In the genomic region with DNA sequence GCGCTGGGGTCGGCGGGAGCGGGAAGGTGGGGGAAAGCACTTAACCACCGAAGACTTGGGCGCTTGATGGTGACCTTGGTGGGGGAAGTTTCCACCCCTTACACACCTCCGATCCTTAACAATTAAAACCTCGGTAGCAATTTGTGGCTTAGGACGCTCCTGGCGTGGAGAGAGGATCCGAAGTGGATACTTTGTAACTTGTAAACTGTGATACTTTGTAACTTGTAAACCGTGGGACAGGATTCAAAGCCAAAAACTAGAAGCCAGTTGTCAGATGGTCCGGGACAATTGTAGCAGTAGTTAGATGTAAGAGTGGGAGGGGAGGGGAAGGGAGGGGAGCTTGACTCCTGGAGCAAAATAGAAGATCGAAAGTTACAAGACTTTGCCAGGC, we compare ENCODE assay signal across 8 mouse cellular contexts. TPM values are rescaled to one million over a fixed set of nuclear protein-coding genes. Genes with fewer than 3 reads are reported as not detected.
DNase-seq lines count a peak whose midpoint lies in the region; ATAC-seq and TF ChIP-seq lines count a peak whose summit lies in the region.

No protein-coding gene starts in this region.

- intact Hi-C loops in left cerebral cortex, postnatal 36 days (cut with DNase I), result loop anchor here (5.0 kb wide), 1 partner anchor 104 kb away; no protein-coding TSS in a partner anchor

- peak overlapping the region; percentile 89 for H3K9ac ChIP-seq in hindbrain, embryonic 14.5 days
- H3K9ac ChIP-seq in midbrain, embryonic 16.5 days (ENCODE audit: low read depth, low read length), result peak overlapping the region; percentile 92

- peak overlapping the region; percentile 99 for H3K4me3 ChIP-seq in layer of hippocampus, adult 2 months
- H3K4me3 ChIP-seq in bone marrow macrophage, adult 2 months (ENCODE audit: insufficient read depth, low read length), result peak overlapping the region; percentile 93
- peak overlapping the region; percentile 90 for H3K4me3 ChIP-seq in hindbrain, embryonic 14.5 days (replicated peaks; ENCODE audit: low read length)
- peak overlapping the region; percentile 81 for H3K4me3 ChIP-seq in midbrain, embryonic 16.5 days (ENCODE audit: low read depth, low read length)

- H3K4me1 ChIP-seq in bone marrow macrophage, adult 2 months (ENCODE audit: control insufficient read depth, insufficient read depth, low read length), result peaks cover 34% of the 10 kb centered on the region
- H3K4me1 ChIP-seq in hindbrain, embryonic 14.5 days (replicated peaks; ENCODE audit: control insufficient read depth, insufficient read depth, low read length), result peaks cover 12% of the 10 kb centered on the region
- H3K4me1 ChIP-seq in midbrain, embryonic 16.5 days (ENCODE audit: control insufficient read depth, insufficient read depth, low read length), result peaks cover 13% of the 10 kb centered on the region

- no peak for ATAC-seq in hindbrain, embryonic 14.5 days (ENCODE audit: low FRiP score)
- no peak for ATAC-seq in midbrain, embryonic 16.5 days

- no peak for TF ChIP-seq CTCF in layer of hippocampus, adult 2 months (conservative IDR thresholded peaks at IDR 0.05)
- no peak for TF ChIP-seq CTCF in bone marrow macrophage, adult 2 months (IDR thresholded peaks at IDR 0.05; ENCODE audit: low read depth, low read length)

- no peaks in the 10 kb centered on the region for H3K27me3 ChIP-seq in hindbrain, embryonic 14.5 days (ENCODE audit: control insufficient read depth, insufficient read depth, low read length)
- H3K27me3 ChIP-seq in midbrain, embryonic 16.5 days (ENCODE audit: control insufficient read depth, insufficient read depth, low read depth, low read length), result no peaks in the 10 kb centered on the region

- H3K27ac ChIP-seq in layer of hippocampus, adult 2 months, result peak overlapping the region; percentile 98
- peak overlapping the region; percentile 94 for H3K27ac ChIP-seq in bone marrow macrophage, adult 2 months (ENCODE audit: insufficient read depth, low read depth, low read length)
- peak overlapping the region; percentile 99; the same call in 1 of the 2 replicates for H3K27ac ChIP-seq in hindbrain, embryonic 14.5 days
- peak overlapping the region; percentile 88 for H3K27ac ChIP-seq in midbrain, embryonic 16.5 days (ENCODE audit: low read length)

- H3K9me3 ChIP-seq in hindbrain, embryonic 14.5 days (ENCODE audit: control insufficient read depth, low read length), result no peaks in the 10 kb centered on the region
- no peaks in the 10 kb centered on the region for H3K9me3 ChIP-seq in midbrain, embryonic 16.5 days (replicated peaks; ENCODE audit: control insufficient read depth, low read length, poor library complexity, severe bottlenecking)

- no peak for DNase-seq in layer of hippocampus, adult 2 months (ENCODE audit: low spot score in 2 of 2)
- DNase-seq in layer of hippocampus, postnatal 25 days (ENCODE audit: extremely low spot score in 1 of 2, low spot score in 1 of 2), result no peak
- DNase-seq in hindbrain, embryonic 14.5 days (ENCODE audit: low spot score), result no peak
- DNase-seq in layer of hippocampus, postnatal 14 days (ENCODE audit: low spot score in 2 of 2), result no peak
- no peak for DNase-seq in left cerebral cortex, postnatal 36 days (ENCODE audit: low spot score in 2 of 2)
- DNase-seq in left cerebral cortex, adult 18-20 months (ENCODE audit: low spot score in 2 of 2), result no peak

- WGBS in hindbrain, embryonic 14.5 days, result 9% methylated on average over 14 of the region's 14 CpGs
- WGBS in midbrain, embryonic 16.5 days, result 11% methylated on average over 14 of the region's 14 CpGs

- peak overlapping the region; percentile 91 for H3K4me2 ChIP-seq in hindbrain, embryonic 14.5 days (replicated peaks)
- H3K4me2 ChIP-seq in midbrain, embryonic 16.5 days (ENCODE audit: low read length), result peak overlapping the region; percentile 87

- peaks cover 36% of the 10 kb centered on the region for H3K36me3 ChIP-seq in hindbrain, embryonic 14.5 days (replicated peaks; ENCODE audit: control insufficient read depth, insufficient read depth)
- peaks cover 20% of the 10 kb centered on the region for H3K36me3 ChIP-seq in midbrain, embryonic 16.5 days (ENCODE audit: control insufficient read depth, insufficient read depth, low read length)

- TF ChIP-seq POLR2A in bone marrow macrophage, adult 2 months (IDR thresholded peaks at IDR 0.05; ENCODE audit: borderline replicate concordance, low read depth, low read length), result no peak

RNA-seq across cellular contexts. Expression of a gene that starts 0.6 kb away (rescaled TPM):
- total RNA-seq in layer of hippocampus, adult 2 months (2021), result 100 to 1,000 TPM; 106 to 112 TPM
- total RNA-seq in layer of hippocampus, postnatal 25 days (2021), result 100 to 1,000 TPM; 102 to 108 TPM
- polyA plus RNA-seq in bone marrow macrophage, adult 2 months (2012; ENCODE audit: insufficient read depth, insufficient read length, missing spikeins), result 70.1 and 70.9 TPM in 2 replicates
- 127 TPM in 2 replicates for polyA plus RNA-seq in hindbrain, embryonic 14.5 days (2014; fragmentation: Nextera tagmentation; extraction: Ambion mirVana)
- 126 and 142 TPM in 2 replicates for polyA plus RNA-seq in midbrain, embryonic 16.5 days (2015; fragmentation: Nextera tagmentation; extraction: Ambion mirVana)
- total RNA-seq in layer of hippocampus, postnatal 14 days (2021), result 100 to 1,000 TPM; 111 to 121 TPM
- 100 to 1,000 TPM in 1 of 2 experiments, 10 to 100 TPM in 1; 99.3 to 122 TPM for total RNA-seq in left cerebral cortex, postnatal 36 days (2021)
- 100 to 1,000 TPM; 123 to 125 TPM for total RNA-seq in left cerebral cortex, adult 18-20 months (2021)

RNA-seq across cellular contexts. Expression of a gene that starts 9.6 kb away (rescaled TPM):
- total RNA-seq in layer of hippocampus, adult 2 months (2021), result 10 to 100 TPM; 62.2 to 64.1 TPM
- 10 to 100 TPM; 64.8 to 76.7 TPM for total RNA-seq in layer of hippocampus, postnatal 25 days (2021)
- polyA plus RNA-seq in bone marrow macrophage, adult 2 months (2012; ENCODE audit: insufficient read depth, insufficient read length, missing spikeins), result 531 and 533 TPM in 2 replicates
- 462 and 488 TPM in 2 replicates for polyA plus RNA-seq in hindbrain, embryonic 14.5 days (2014; fragmentation: Nextera tagmentation; extraction: Ambion mirVana)
- 434 and 456 TPM in 2 replicates for polyA plus RNA-seq in midbrain, embryonic 16.5 days (2015; fragmentation: Nextera tagmentation; extraction: Ambion mirVana)
- 10 to 100 TPM; 67.3 to 68.7 TPM for total RNA-seq in layer of hippocampus, postnatal 14 days (2021)
- 100 to 1,000 TPM; 105 to 110 TPM for total RNA-seq in left cerebral cortex, postnatal 36 days (2021)
- total RNA-seq in left cerebral cortex, adult 18-20 months (2021), result 100 to 1,000 TPM in 1 of 2 experiments, 10 to 100 TPM in 1; 99.8 to 110 TPM

RNA-seq across cellular contexts. Expression of a gene that starts 42.3 kb away (rescaled TPM):
- 10 to 100 TPM; 35.4 to 36.0 TPM for total RNA-seq in layer of hippocampus, adult 2 months (2021)
- 10 to 100 TPM; 36.0 to 37.9 TPM for total RNA-seq in layer of hippocampus, postnatal 25 days (2021)
- 10.5 and 11.2 TPM in 2 replicates for polyA plus RNA-seq in bone marrow macrophage, adult 2 months (2012; ENCODE audit: insufficient read depth, insufficient read length, missing spikeins)
- 49.5 and 59.9 TPM in 2 replicates for polyA plus RNA-seq in hindbrain, embryonic 14.5 days (2014; fragmentation: Nextera tagmentation; extraction: Ambion mirVana)
- polyA plus RNA-seq in midbrain, embryonic 16.5 days (2015; fragmentation: Nextera tagmentation; extraction: Ambion mirVana), result 47.9 and 49.2 TPM in 2 replicates
- total RNA-seq in layer of hippocampus, postnatal 14 days (2021), result 10 to 100 TPM; 45.3 to 46.8 TPM
- 10 to 100 TPM; 29.2 to 41.4 TPM for total RNA-seq in left cerebral cortex, postnatal 36 days (2021)
- 10 to 100 TPM; 30.3 to 32.0 TPM for total RNA-seq in left cerebral cortex, adult 18-20 months (2021)

RNA-seq across cellular contexts. Expression of a gene that starts 42.4 kb away (rescaled TPM):
- total RNA-seq in layer of hippocampus, adult 2 months (2021), result 100 to 1,000 TPM; 155 to 163 TPM
- 100 to 1,000 TPM; 167 to 187 TPM for total RNA-seq in layer of hippocampus, postnatal 25 days (2021)
- polyA plus RNA-seq in bone marrow macrophage, adult 2 months (2012; ENCODE audit: insufficient read depth, insufficient read length, missing spikeins), result 499 and 511 TPM in 2 replicates
- 206 and 214 TPM in 2 replicates for polyA plus RNA-seq in hindbrain, embryonic 14.5 days (2014; fragmentation: Nextera tagmentation; extraction: Ambion mirVana)
- polyA plus RNA-seq in midbrain, embryonic 16.5 days (2015; fragmentation: Nextera tagmentation; extraction: Ambion mirVana), result 273 and 286 TPM in 2 replicates
- total RNA-seq in layer of hippocampus, postnatal 14 days (2021), result 100 to 1,000 TPM; 189 to 198 TPM
- total RNA-seq in left cerebral cortex, postnatal 36 days (2021), result 100 to 1,000 TPM; 160 to 176 TPM
- total RNA-seq in left cerebral cortex, adult 18-20 months (2021), result 100 to 1,000 TPM; 159 to 170 TPM

RNA-seq across cellular contexts. Expression of a gene that starts 44.3 kb away (rescaled TPM):
- total RNA-seq in layer of hippocampus, adult 2 months (2021), result 1 to 10 TPM; 2.3 to 3.3 TPM
- 1 to 10 TPM; 1.4 to 2.4 TPM for total RNA-seq in layer of hippocampus, postnatal 25 days (2021)
- not detected in 2 replicates for polyA plus RNA-seq in bone marrow macrophage, adult 2 months (2012; ENCODE audit: insufficient read depth, insufficient read length, missing spikeins)
- polyA plus RNA-seq in hindbrain, embryonic 14.5 days (2014; fragmentation: Nextera tagmentation; extraction: Ambion mirVana), result 1.7 and 2.2 TPM in 2 replicates
- polyA plus RNA-seq in midbrain, embryonic 16.5 days (2015; fragmentation: Nextera tagmentation; extraction: Ambion mirVana), result 2.3 and 2.5 TPM in 2 replicates
- total RNA-seq in layer of hippocampus, postnatal 14 days (2021), result 1 to 10 TPM in 1 of 2 experiments, under 1 TPM in 1; 0.86 to 1.2 TPM
- 1 to 10 TPM; 1.5 to 3.2 TPM for total RNA-seq in left cerebral cortex, postnatal 36 days (2021)
- 1 to 10 TPM; 3.4 to 3.8 TPM for total RNA-seq in left cerebral cortex, adult 18-20 months (2021)
